Mouse (Mus musculus) thymus, adult 2 months (tissue): ENCODE measurements at regions not wholly inside any gene's neighbourhood (a gene's known extent, or its start where the extent isn't known, plus 50 kb on each side); places are given as distances from the start of the nearest gene placed in this dataset.

Source experiments
- DNase-seq: peaks from one replicate; pipeline ENCODE4 v3.0.0; 2021
- H3K27ac ChIP-seq: fragments of 200-500 bp; 2 replicates; pipeline ENCODE4 v1.5.1; 2012; ENCODE audit warnings: low read length, control low read depth; ENCODE audit not compliant: control insufficient read depth, insufficient read depth
- H3K27me3 ChIP-seq: fragments of 200-500 bp; 2 replicates; pipeline ENCODE4 v1.6.1; 2012; ENCODE audit warnings: mild to moderate bottlenecking, low read length, moderate library complexity, mixed read lengths; ENCODE audit not compliant: control insufficient read depth, insufficient read depth
- H3K36me3 ChIP-seq: fragments of 200-500 bp; 2 replicates; pipeline ENCODE4 v1.6.1; 2012; ENCODE audit warnings: mild to moderate bottlenecking, low read length, moderate library complexity; ENCODE audit not compliant: control insufficient read depth, insufficient read depth
- H3K4me1 ChIP-seq: fragments of 200-500 bp; replicated peaks from 2 replicates; pipeline ENCODE4 v1.6.1; 2012; ENCODE audit warnings: low read length; ENCODE audit not compliant: control insufficient read depth, insufficient read depth
- H3K4me3 ChIP-seq: fragments of 200-500 bp; 2 replicates; pipeline ENCODE4 v1.5.1; 2012; ENCODE audit warnings: mild to moderate bottlenecking, low read length, control low read depth, moderate library complexity; ENCODE audit not compliant: control insufficient read depth, insufficient read depth
- CTCF ChIP-seq: fragments of 200-500 bp; IDR thresholded peaks from 2 replicates; pipeline ENCODE4 v1.5.1; 2012; ENCODE audit warnings: mild to moderate bottlenecking, control low read depth, low read length, moderate library complexity, borderline replicate concordance; ENCODE audit not compliant: control insufficient read depth, poor library complexity, insufficient read depth; ENCODE audit errors: extremely low read depth
- POLR2A ChIP-seq: fragments of 200-500 bp; IDR thresholded peaks from 2 replicates; pipeline ENCODE4 v1.6.1; 2012; ENCODE audit warnings: mild to moderate bottlenecking, low read length, control low read depth, moderate library complexity; ENCODE audit not compliant: control insufficient read depth, poor library complexity, insufficient read depth; ENCODE audit errors: extremely low read depth
- whole genome bisulfite sequencing: fragments of 180-500 bp; shearing (Covaris S2); methylation state at CpG from one replicate; pipeline ENCODE4 v1.1.7; 2018; 5-methylcytosine and 5-hydroxymethylcytosine counted together

- TF ChIP-seq POLR2A: no peak
- no peak for TF ChIP-seq CTCF
- 91% methylated on average over 6 of the region's 6 CpGs for WGBS
- DNase-seq: no peak
- no peaks in the 10 kb centered on the region for H3K36me3 ChIP-seq
- no peak overlapping the region for H3K4me3 ChIP-seq
- H3K27ac ChIP-seq: no peak overlapping the region
- no peaks in the 10 kb centered on the region for H3K4me1 ChIP-seq
- no peaks in the 10 kb centered on the region for H3K27me3 ChIP-seq
Measured at GRCm38 (mm10) chr10:120660503-120660902, 184.2 kb upstream of the Hmga2 start.

DNA sequence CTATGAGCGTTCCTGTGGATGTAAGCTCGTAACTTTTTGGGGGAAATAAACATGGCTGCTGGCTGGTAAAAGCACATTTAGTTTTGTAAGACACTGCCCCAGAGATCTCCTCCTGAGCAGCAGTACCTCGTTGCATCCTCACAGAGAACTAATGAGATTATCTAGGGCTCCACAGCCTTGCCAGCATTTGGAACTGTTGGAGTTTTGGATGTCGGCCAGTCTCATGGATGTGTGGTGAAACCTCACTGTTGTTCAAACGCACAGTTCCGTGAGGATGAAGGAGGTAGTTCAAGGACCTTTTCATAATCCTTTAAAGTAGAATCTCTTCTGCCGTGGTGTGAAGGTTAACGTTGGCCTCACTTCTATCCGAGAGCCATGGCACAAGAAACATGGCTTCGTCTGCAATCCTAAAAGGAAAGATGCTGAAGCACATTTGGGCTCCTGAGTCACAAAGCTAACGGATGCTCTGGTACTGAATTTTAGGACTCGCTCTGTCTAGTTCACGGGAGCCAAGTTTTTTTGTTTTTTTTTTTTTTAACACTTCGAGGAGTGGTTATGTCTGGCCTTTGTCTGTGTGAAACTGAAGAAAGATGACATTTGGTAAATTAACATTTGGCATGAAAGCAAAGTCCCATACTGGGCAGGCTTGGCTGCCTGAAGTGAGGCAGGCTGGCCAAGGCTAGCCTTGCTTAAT, 179.1 kb upstream of the Hmga2 start:
- no peak for DNase-seq
- no peaks in the 10 kb centered on the region for H3K4me1 ChIP-seq
- 93% methylated on average over 14 of the region's 14 CpGs for WGBS
- H3K36me3 ChIP-seq: no peaks in the 10 kb centered on the region
- no peak overlapping the region for H3K4me3 ChIP-seq
- no peak for TF ChIP-seq CTCF
- TF ChIP-seq POLR2A: no peak
- H3K27me3 ChIP-seq: no peaks in the 10 kb centered on the region
- H3K27ac ChIP-seq: no peak overlapping the region

DNA sequence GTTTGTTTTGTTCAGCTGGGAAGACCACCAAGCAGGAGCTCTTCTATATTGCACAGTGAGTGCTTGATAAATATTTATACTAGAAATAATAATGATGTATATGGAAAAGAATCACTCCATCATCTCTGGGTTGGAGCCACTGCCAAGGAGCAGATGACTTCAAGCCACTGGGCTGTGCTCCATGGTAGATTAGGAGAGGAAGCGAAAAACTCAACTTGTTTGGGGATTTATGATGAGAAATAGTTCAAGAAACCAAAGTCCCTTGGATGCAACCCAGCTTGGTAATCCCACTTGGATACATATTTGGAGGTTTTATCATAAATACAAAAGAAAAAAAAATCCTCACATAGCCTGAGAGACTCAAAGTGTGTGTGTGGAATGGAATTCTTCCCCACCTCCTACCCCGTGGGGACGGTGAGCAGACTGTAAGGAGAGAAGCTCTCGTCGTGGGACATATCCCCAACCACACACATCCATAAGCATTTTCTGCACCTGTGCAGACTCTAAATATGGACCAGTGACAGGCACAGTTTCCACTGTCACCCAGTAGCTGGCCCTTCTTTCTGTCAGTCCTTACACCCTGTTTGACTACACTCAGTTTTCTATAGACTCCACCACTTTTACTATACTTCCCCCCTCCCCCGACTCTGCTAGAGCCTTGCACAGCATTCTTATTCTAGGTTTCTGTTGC, 176.4 kb upstream of the Hmga2 start:
- Histone ChIP-seq H3K27me3 (no peaks in the 10 kb centered on the region), H3K27ac (no peak overlapping the region), H3K4me1 (no peaks in the 10 kb centered on the region), H3K36me3 (no peaks in the 10 kb centered on the region), H3K4me3 (no peak overlapping the region)
- TF ChIP-seq CTCF (no peak), POLR2A (no peak)
- 88% methylated on average over 6 of the region's 6 CpGs for WGBS
- DNase-seq: no peak

- TF ChIP-seq POLR2A (no peak), CTCF (no peak)
- Histone ChIP-seq H3K4me1 (no peaks in the 10 kb centered on the region), H3K27ac (no peak overlapping the region), H3K36me3 (no peaks in the 10 kb centered on the region), H3K27me3 (no peaks in the 10 kb centered on the region), H3K4me3 (no peak overlapping the region)
- DNase-seq: no peak
- 92% methylated on average over 5 of the region's 5 CpGs for WGBS
Measured at GRCm38 (mm10) chr10:120651845-120652244, 175.6 kb upstream of the Hmga2 start.

DNA sequence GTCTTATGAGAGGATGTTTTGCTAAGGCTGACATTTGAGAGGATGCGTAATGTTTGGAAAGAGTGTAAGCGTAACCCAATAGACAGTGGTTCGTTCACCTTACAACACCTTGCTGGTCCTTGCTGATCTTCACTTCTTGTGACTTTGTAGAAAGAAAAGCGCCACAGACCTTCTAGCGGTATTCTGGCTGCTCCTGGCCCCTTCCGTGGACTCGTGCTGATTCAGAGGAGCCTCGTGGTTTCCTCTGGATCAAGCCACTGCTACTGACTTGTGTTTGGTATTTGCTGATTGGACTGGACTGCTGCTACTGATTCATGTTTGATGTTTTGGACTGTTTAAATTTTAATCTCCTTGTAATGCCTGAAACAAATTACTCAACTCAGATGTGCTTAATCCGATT, 174.1 kb upstream of the Hmga2 start:
- H3K4me1 ChIP-seq: no peaks in the 10 kb centered on the region
- no peaks in the 10 kb centered on the region for H3K27me3 ChIP-seq
- no peak for DNase-seq
- no peak overlapping the region for H3K4me3 ChIP-seq
- TF ChIP-seq POLR2A (no peak), CTCF (no peak)
- 95% methylated on average over 9 of the region's 9 CpGs for WGBS
- no peaks in the 10 kb centered on the region for H3K36me3 ChIP-seq
- H3K27ac ChIP-seq: no peak overlapping the region

DNA sequence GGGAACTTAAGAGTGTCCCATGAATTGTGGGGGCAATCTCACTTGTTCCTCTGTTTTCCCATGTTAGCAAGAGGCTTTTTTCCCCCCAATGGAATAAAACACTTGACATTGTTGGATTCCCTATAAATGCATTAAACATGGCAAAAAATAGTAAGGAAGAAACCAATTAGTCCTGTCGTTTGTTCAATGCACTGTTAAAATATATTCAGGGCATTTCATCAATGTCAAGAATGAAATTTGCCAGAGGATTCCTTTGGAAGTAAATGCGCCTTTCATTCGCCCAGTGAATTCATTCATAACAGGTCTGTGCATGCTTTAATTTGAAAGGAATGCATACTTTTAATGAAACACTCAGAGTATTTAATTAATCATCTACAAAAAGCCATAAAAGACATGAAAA, 172.5 kb upstream of the Hmga2 start:
- WGBS: 93% methylated on average over 3 of the region's 3 CpGs
- Histone ChIP-seq H3K27ac (no peak overlapping the region), H3K36me3 (no peaks in the 10 kb centered on the region), H3K4me1 (no peaks in the 10 kb centered on the region), H3K27me3 (no peaks in the 10 kb centered on the region), H3K4me3 (no peak overlapping the region)
- DNase-seq: no peak
- TF ChIP-seq CTCF (no peak), POLR2A (no peak)
